Mouse (Mus musculus) limb, embryonic 10.5 days (tissue): ENCODE results near the gene Mitf. TPM values are rescaled to one million over a fixed set of nuclear protein-coding genes. Genes with fewer than 3 reads are reported as not detected.

ENCODE experiments used
- DNase-seq: peaks from one replicate; pipeline ENCODE4 v3.0.0-alpha.2; 2017; ENCODE audit warnings: low spot score
- H3K27ac ChIP-seq: fragments of 300-500 bp; sonication (generic); 2 replicates; pipeline ENCODE4 v1.5.1; 2016; ENCODE audit warnings: mild to moderate bottlenecking
- H3K27me3 ChIP-seq: fragments of 300-500 bp; sonication (generic); 2 replicates; pipeline ENCODE4 v1.6.1; 2016; ENCODE audit warnings: low read depth, mild to moderate bottlenecking; ENCODE audit not compliant: poor library complexity, severe bottlenecking
- H3K36me3 ChIP-seq: fragments of 300-500 bp; sonication (generic); 2 replicates; pipeline ENCODE4 v1.6.1; 2016; ENCODE audit warnings: mild to moderate bottlenecking, moderate library complexity
- H3K4me1 ChIP-seq: fragments of 300-500 bp; sonication (generic); 2 replicates; pipeline ENCODE4 v1.6.1; 2016
- H3K4me3 ChIP-seq: fragments of 300-500 bp; sonication (generic); 2 replicates; pipeline ENCODE4 v1.5.1; 2016; ENCODE audit warnings: mild to moderate bottlenecking, moderate library complexity
- H3K9me3 ChIP-seq: fragments of 300-500 bp; sonication (generic); replicated peaks from 2 replicates; pipeline ENCODE4 v1.6.1; 2016; ENCODE audit warnings: mild to moderate bottlenecking
- WGBS: fragments of 180-500 bp; shearing (Covaris S2); methylation state at CpG from one replicate; pipeline ENCODE4 v1.1.7; 2016; 5-methylcytosine and 5-hydroxymethylcytosine counted together
- polyA plus RNA-seq: library from polyadenylated mRNA; unstranded; fragments of >200 nt; fragmentation: Nextera tagmentation; extraction: Ambion mirVana; gene quantifications from 2 replicates; pipeline ENCODE4 v1.2.1, GENCODE M21; 2016

The Mitf gene
- polyA plus RNA-seq, 1 experiment from 2014 or later = 0.80 TPM

DNA sequence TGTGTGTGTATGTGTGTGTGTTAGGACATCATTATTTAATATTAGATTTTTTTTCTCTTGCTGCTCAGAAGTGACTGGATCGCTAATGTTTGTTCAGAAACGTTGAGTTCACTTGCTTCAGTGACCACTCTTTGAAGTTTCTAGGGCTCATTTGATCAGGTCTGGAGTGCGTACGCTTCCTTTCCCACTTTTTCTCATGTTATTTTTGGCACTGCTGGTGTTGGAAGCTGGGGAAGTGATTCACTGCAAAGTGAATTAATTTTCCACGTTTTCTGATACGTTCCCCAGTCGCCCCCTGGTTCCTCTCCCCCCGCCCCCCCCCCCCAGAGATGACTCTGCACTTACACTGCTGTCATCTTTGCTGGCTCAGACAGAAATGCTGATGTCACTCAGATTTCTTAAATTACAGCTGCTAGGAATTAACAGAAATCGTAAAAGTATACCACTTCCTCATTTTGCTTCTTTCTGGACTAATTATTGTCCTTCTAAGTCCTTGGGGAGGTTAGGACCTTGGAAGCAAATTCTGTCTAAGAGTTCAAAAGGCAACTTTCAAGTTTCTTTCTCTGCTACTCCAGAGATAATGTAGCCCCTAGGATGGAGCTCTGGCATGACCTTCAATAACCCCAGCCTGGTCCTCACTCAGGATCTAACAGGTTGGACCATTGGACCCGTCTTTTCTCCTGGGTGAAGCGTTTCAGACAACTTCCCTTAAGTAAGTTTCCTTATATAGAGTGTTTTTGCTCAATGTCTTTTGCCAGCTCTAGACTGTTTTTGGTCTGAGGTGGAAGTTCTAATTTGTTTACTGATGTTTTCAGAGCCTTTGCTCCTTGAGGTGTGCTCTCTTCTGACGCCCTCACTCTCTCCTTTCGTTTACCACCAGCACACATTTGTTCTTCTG is 22.2 kb downstream of the Mitf start:
- 66% methylated on average over 13 of the region's 13 CpGs for WGBS
- Histone ChIP-seq H3K27me3 (no peaks in the 10 kb centered on the region), H3K4me1 (peaks cover 16% of the 10 kb centered on the region), H3K36me3 (no peaks in the 10 kb centered on the region), H3K4me3 (no peak overlapping the region), H3K9me3 (no peaks in the 10 kb centered on the region), H3K27ac (no peak overlapping the region)
- DNase-seq = no peak

DNA sequence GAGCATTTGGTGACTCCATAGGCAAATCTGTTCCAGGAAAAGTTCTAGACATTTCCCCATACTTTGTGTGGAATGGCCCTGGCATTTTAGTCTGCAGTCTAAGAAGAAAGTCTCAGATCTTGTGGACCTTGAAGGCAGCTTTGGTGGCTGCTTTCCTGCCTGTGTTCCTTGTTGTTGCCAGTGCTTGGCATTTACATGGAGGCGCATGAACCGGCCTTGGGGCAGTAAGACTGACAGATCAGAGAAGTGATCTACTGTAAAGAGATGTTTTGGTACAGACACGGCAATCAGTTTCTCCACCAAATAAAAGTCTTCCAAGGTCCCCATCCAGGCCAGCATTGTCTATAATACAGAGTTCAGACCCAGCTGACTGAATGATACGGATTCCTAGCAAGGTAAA is 25.6 kb downstream of the Mitf start:
- WGBS = 90% methylated on average over 4 of the region's 4 CpGs
- H3K36me3 ChIP-seq = no peaks in the 10 kb centered on the region
- H3K9me3 ChIP-seq = no peaks in the 10 kb centered on the region
- no peak overlapping the region for H3K4me3 ChIP-seq
- no peak overlapping the region for H3K27ac ChIP-seq
- no peaks in the 10 kb centered on the region for H3K27me3 ChIP-seq
- peaks cover 16% of the 10 kb centered on the region for H3K4me1 ChIP-seq
- DNase-seq = no peak

DNA sequence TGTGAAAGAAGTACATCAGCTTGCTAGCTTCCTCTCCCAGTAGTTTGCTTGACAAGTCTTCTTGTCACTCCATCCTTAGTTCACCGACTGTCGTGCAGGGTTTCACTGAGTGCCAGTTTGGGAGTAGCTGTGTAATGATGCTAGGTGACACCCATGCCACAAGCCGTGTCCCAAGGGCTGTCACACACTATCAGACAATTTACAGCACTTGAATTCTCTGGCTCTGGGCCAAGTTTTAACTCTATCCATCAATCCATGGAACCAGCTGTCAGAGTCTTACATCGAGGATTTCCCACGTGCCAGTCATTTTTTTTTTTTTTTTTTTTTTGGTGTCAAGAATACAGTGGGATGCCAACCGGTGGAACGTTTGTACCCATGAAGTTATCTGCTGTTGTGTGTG is 29.3 kb downstream of the Mitf start:
- Histone ChIP-seq H3K27ac (no peak overlapping the region), H3K4me3 (no peak overlapping the region), H3K36me3 (no peaks in the 10 kb centered on the region), H3K9me3 (no peaks in the 10 kb centered on the region), H3K27me3 (no peaks in the 10 kb centered on the region), H3K4me1 (no peaks in the 10 kb centered on the region)
- 90% methylated on average over 7 of the region's 7 CpGs for WGBS
- no peak for DNase-seq

DNA sequence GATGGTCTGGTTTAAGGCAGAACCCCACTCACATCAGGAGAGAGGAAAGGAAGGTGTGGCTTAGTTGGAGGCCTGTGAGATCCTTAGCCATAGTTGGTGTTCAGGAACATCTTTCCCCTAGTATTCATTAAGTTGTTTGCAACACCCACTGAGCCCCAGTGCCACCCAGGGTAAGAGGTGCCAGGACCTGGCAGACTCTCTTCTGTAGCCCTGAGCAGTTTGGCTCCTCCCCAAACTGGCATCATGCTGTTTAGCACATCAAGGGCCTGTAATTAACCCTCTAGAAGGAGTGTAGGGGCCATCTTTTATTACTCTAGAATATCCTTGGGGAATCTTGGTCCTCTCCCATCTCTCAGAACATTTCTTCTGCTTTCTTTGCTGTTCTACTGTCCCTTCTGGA is 30.9 kb downstream of the Mitf start:
- Histone ChIP-seq H3K36me3 (no peaks in the 10 kb centered on the region), H3K4me3 (no peak overlapping the region), H3K9me3 (no peaks in the 10 kb centered on the region), H3K27me3 (no peaks in the 10 kb centered on the region), H3K27ac (no peak overlapping the region), H3K4me1 (no peaks in the 10 kb centered on the region)
- DNase-seq = no peak

DNA sequence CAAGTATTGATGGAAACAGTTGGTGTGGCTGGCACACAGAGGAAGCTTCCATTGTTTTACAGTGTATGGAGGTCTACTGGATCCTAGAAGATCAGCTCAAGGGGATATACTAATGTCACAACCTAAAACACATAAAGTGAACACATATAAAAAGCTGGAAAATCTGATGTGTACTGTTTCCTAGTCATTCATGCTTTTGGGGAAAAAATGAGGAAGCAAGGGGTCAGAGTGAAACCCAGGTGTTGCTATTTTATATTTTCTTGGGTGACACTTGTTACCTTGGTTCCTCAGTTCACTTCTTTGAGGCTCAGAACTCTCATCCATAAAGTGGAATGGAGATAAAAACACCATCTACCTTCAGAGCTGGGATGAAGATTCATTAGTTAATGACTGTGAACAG is 32.7 kb downstream of the Mitf start:
- H3K4me3 ChIP-seq = no peak overlapping the region
- no peaks in the 10 kb centered on the region for H3K27me3 ChIP-seq
- no peak overlapping the region for H3K27ac ChIP-seq
- DNase-seq = no peak
- no peaks in the 10 kb centered on the region for H3K9me3 ChIP-seq
- no peaks in the 10 kb centered on the region for H3K4me1 ChIP-seq
- no peaks in the 10 kb centered on the region for H3K36me3 ChIP-seq

DNA sequence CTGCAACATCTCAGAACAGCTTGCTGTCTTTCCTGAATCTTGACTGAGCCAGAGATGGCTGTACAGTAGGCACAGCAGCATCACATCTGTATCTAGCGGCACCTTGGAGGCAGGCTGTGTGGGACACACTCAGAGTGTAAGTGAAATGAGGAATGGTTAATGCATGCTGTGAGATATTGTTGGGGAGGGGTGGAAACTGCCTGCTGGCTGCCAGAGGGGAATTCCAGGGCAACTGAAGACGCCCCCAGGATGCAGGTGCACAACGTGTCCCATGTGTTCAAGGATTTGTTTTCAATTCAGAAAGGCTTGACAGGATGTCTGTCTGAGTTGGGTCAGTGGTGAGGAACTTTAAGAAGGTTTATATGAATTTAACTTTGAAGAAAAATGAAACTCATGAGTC is 37.3 kb downstream of the Mitf start:
- Histone ChIP-seq H3K9me3 (no peaks in the 10 kb centered on the region), H3K36me3 (no peaks in the 10 kb centered on the region), H3K4me1 (0 out of 2 replicates have a peak, but pooled peaks cover 7% of the 10 kb centered on the region), H3K27ac (no peak overlapping the region), H3K4me3 (no peak overlapping the region), H3K27me3 (no peaks in the 10 kb centered on the region)
- DNase-seq = no peak
- 83% methylated on average over 3 of the region's 3 CpGs for WGBS

DNA sequence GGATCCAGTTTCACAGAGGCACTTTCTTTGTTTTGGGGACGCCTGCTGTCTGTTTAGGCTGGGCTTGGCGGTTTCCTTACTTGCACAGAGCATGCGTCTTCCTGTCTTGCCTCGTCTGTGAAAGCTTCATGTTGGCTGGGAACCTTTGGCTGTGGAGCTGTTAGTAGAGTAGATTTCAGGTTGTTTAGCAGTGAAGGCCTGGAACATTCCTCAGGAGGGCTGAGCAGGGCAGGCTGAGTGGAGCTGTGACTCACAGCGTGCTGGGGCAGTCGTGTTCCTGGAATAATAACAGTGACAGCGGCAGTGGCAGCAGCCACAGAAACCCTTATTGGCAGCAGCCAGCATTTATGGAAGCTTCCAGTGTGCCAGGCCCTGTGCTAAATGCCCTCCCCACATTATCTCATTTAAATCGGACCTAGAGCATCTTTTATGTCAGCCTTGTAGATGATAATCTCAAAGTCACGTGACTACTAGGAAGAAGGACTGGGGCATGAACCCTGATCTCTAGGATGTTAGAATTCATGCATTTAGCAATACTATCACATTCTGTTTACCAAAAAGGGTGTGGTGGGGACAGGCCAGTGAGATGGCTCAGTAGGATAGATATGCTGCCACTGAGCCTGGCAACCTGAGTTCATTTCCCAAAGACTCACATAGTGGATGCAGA is 41.5 kb downstream of the Mitf start:
- H3K36me3 ChIP-seq = no peaks in the 10 kb centered on the region
- H3K9me3 ChIP-seq = no peaks in the 10 kb centered on the region
- no peak for DNase-seq
- 0 out of 2 replicates have a peak overlapping the region, but pooled peaks have one; percentile 44 for H3K27ac ChIP-seq
- H3K4me1 ChIP-seq = 0 out of 2 replicates have a peak, but pooled peaks cover 7% of the 10 kb centered on the region
- 82% methylated on average over 9 of the region's 9 CpGs for WGBS
- no peaks in the 10 kb centered on the region for H3K27me3 ChIP-seq
- H3K4me3 ChIP-seq = no peak overlapping the region

DNA sequence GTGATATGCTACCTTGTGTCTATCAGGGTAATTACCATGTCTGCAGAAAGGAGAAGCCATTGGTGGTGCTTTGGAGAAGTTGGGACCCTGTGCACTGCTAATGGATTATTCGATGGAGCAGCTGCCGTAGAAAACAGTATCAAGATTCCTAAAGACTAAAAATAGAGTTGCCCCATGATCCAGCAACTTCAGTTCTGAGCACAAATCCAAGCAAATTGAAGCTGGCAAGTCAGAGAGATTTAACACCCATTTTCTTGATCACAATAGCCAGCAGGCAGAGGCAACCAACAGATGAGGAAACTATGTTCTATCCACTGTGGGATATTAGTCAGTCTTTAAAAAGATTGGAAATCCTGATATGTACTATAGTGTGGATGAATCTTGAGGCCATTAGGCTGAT is 47.4 kb downstream of the Mitf start:
- Histone ChIP-seq H3K4me1 (peaks cover 7% of the 10 kb centered on the region; the same call in 1 of the 2 replicates), H3K9me3 (no peaks in the 10 kb centered on the region), H3K36me3 (no peaks in the 10 kb centered on the region), H3K4me3 (no peak overlapping the region), H3K27me3 (no peaks in the 10 kb centered on the region), H3K27ac (no peak overlapping the region)
- DNase-seq = no peak
- 95% methylated on average over 2 of the region's 2 CpGs for WGBS

DNA sequence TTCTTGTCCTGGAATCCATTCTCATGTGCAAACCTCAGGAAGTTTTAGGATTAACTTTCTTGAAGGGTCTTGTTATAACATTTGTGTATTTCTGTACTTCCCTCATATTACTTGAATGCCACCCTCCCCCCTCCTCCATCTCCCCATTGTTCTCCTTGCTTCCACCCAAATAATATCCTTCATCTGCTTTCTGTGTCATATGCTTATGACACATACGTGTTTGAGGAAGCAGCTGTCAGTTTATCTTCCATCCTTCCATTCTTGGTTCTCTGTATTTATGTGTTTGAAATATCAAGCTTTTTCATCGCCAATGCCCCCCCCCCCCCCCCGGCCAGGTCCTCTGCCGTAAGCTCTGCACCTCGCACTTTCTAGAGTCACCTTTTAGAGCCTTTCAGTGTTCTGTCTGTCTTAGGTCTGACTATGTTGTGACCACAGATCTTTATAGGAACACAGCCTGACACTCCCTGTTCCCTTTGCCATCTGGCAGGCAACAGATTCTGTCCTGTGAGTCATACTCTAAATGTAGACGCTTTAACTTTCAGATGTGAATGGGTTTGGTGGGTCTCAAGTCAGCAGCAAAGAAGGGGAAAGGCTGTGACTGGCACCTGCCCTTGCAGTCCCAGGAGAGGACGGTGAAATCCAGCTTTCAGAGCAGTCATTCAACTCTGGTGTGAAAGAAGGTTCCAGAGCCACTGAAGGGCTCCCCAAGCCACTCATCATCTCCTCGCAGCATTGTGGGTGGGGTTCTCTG is 48.7 kb downstream of the Mitf start:
- no peak overlapping the region for H3K4me3 ChIP-seq
- no peaks in the 10 kb centered on the region for H3K9me3 ChIP-seq
- no peaks in the 10 kb centered on the region for H3K36me3 ChIP-seq
- DNase-seq = no peak
- no peaks in the 10 kb centered on the region for H3K27me3 ChIP-seq
- 90% methylated on average over 8 of the region's 8 CpGs for WGBS
- peaks cover 7% of the 10 kb centered on the region; the same call in 1 of the 2 replicates for H3K4me1 ChIP-seq
- no peak overlapping the region for H3K27ac ChIP-seq

DNA sequence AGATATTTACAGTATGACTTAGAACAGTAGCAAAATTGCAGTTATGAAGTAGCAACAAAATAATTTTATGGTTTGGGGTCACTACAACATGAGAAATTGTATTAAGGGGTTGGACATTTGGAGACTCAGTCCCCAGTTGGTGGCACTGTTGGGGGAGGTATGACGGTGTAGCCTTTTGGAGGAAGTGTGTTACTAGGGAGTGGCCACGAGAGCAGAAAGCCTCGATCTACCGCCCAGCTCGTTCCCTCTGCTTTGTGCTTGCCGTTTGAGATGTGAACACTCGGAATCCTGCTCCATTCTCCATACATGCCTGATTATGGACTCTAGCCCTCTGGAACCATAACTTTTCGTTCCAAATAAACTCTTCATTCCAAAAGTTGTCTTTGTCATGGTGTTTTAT is 49.6 kb downstream of the Mitf start:
- Histone ChIP-seq H3K9me3 (no peaks in the 10 kb centered on the region), H3K27ac (no peak overlapping the region), H3K4me1 (peaks cover 7% of the 10 kb centered on the region; the same call in 1 of the 2 replicates), H3K4me3 (no peak overlapping the region), H3K36me3 (no peaks in the 10 kb centered on the region), H3K27me3 (no peaks in the 10 kb centered on the region)
- no peak for DNase-seq
- WGBS = 84% methylated on average over 8 of the region's 8 CpGs

DNA sequence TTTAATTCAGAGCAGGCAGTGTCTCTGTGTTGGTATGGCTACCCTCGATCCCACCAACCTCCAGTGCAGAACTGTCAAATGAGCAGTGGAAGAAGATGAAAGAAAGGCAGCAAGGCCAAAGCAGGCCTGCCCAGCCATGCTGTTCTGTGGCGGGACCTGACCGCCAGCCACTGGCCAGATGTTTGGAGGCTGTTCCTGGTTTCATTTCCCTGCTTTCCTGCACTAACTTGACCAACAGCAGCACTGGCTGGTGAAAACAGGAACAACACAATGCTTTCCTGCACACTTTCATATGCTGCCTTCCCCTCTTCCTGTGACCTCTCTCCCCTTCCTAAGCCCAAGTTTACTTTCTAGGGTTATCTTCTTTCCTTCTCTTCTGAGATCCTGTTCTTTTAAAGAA is 50.8 kb downstream of the Mitf start:
- H3K4me1 ChIP-seq = peaks cover 7% of the 10 kb centered on the region; the same call in 1 of the 2 replicates
- no peaks in the 10 kb centered on the region for H3K9me3 ChIP-seq
- DNase-seq = peak; percentile 42
- no peaks in the 10 kb centered on the region for H3K27me3 ChIP-seq
- H3K27ac ChIP-seq = peak overlapping the region; percentile 56
- 44% methylated on average over 3 of the region's 3 CpGs for WGBS
- H3K4me3 ChIP-seq = no peak overlapping the region
- H3K36me3 ChIP-seq = no peaks in the 10 kb centered on the region

DNA sequence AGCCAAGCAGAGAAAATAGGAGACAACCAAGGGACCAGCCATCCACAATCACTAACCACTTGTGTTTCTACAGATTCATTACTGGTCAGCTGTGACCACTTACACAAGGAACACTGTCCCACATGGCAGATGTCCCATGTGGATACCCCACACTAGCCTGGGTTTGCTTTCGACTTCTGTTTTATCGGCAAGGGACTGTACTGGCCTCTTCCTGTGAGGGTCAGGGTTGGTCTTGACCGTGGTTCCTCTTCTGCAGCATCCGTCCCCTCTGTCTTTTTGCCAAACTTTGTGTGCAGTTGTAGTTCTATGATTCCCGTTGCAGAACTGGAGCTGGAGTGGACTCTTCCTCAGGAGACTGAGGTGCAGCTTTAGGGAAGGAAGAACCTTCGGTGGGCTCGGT is 59.7 kb downstream of the Mitf start:
- WGBS = 93% methylated on average over 7 of the region's 7 CpGs
- no peak overlapping the region for H3K4me3 ChIP-seq

DNA sequence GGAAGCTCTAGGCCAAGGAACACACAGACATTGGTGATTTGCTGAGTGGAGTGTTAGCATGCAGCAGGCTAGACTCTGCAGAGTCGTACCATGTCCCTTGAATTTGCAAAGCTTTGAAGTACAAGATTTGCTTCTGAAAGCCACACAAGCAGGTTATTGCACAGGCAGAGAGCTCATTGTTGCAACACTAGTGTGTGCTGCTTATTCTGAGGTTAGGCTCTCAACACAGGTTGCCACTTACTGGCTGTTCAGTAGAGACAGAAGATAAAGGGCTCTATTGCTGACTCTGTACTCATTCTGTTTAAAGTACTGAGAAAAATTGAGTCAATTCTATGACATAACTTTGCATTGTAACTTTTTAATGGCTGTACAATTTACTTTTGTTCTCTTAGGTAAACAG is 61.2 kb downstream of the Mitf start:
- Histone ChIP-seq H3K27ac (no peak overlapping the region), H3K4me3 (no peak overlapping the region), H3K9me3 (no peaks in the 10 kb centered on the region), H3K36me3 (no peaks in the 10 kb centered on the region), H3K27me3 (no peaks in the 10 kb centered on the region), H3K4me1 (0 out of 2 replicates have a peak, but pooled peaks cover 5% of the 10 kb centered on the region)
- no peak for DNase-seq
- WGBS = 81% methylated on average over 1 of the region's 1 CpGs

More for the DNA sequence above, 59.7 kb downstream of the Mitf start:
- Histone ChIP-seq H3K9me3 (no peaks in the 10 kb centered on the region), H3K36me3 (no peaks in the 10 kb centered on the region), H3K4me1 (0 out of 2 replicates have a peak, but pooled peaks cover 5% of the 10 kb centered on the region), H3K27ac (no peak overlapping the region), H3K27me3 (no peaks in the 10 kb centered on the region)
- DNase-seq = no peak
